Mouse (Mus musculus) neural tube, embryonic 13.5 days (tissue): ENCODE results near the gene Plet1. TPM values are rescaled to one million over a fixed set of nuclear protein-coding genes. Genes with fewer than 3 reads are reported as not detected.
A peak's percentile ranks its signal among the peaks of the same experiment; 100 is the strongest.

Experiments used
- ATAC-seq: fragments of 200-750 bp; cut with Nextera tagmentation; 2 replicates; pipeline ENCODE4 v1.8.0; 2017; ENCODE audit warnings: low read depth, mild to moderate bottlenecking, moderate TSS enrichment, moderate library complexity
- H3K27ac ChIP-seq: fragments of 300-500 bp; sonication (generic); replicated peaks from 2 replicates; pipeline ENCODE4 v1.5.1; 2015; ENCODE audit warnings: moderate library complexity, mild to moderate bottlenecking, inconsistent platforms
- H3K27me3 ChIP-seq: fragments of 300-500 bp; sonication (generic); 2 replicates; pipeline ENCODE4 v1.6.1; 2015; ENCODE audit warnings: mild to moderate bottlenecking, inconsistent platforms
- H3K36me3 ChIP-seq: fragments of 300-500 bp; sonication (generic); 2 replicates; pipeline ENCODE4 v1.6.1; 2015; ENCODE audit warnings: mild to moderate bottlenecking, inconsistent platforms
- H3K4me1 ChIP-seq: fragments of 300-500 bp; sonication (generic); replicated peaks from 2 replicates; pipeline ENCODE4 v1.6.1; 2015; ENCODE audit warnings: inconsistent platforms
- H3K4me2 ChIP-seq: fragments of 300-500 bp; sonication (generic); 2 replicates; pipeline ENCODE4 v1.6.1; 2015; ENCODE audit warnings: inconsistent platforms, mild to moderate bottlenecking, moderate library complexity
- H3K4me3 ChIP-seq: fragments of 300-500 bp; sonication (generic); 2 replicates; pipeline ENCODE4 v1.5.1; 2015; ENCODE audit warnings: mild to moderate bottlenecking, inconsistent platforms
- H3K9ac ChIP-seq: fragments of 300-500 bp; sonication (generic); 2 replicates; pipeline ENCODE4 v1.6.1; 2015; ENCODE audit warnings: moderate library complexity, mild to moderate bottlenecking, inconsistent platforms
- H3K9me3 ChIP-seq: fragments of 300-500 bp; sonication (generic); 2 replicates; pipeline ENCODE4 v1.6.1; 2016; ENCODE audit warnings: inconsistent platforms
- whole genome bisulfite sequencing: fragments of 180-500 bp; shearing (Covaris S2); methylation state at CpG from one replicate; pipeline ENCODE4 v1.1.7; 2015; 5-methylcytosine and 5-hydroxymethylcytosine counted together
- polyA plus RNA-seq: library from polyadenylated mRNA; unstranded; fragments of >200 nt; fragmentation: Nextera tagmentation; extraction: Ambion mirVana; gene quantifications from 2 replicates; pipeline ENCODE4 v1.2.1, GENCODE M21; 2015

Plet1 gene
- polyA plus RNA-seq, 1 experiment from 2014 or later: 0.81 TPM

- Histone ChIP-seq H3K4me2 (no peak overlapping the region), H3K9ac (no peak overlapping the region), H3K36me3 (no peaks in the 10 kb centered on the region), H3K27me3 (no peaks in the 10 kb centered on the region), H3K4me1 (no peaks in the 10 kb centered on the region), H3K9me3 (no peaks in the 10 kb centered on the region), H3K27ac (no peak overlapping the region), H3K4me3 (no peak overlapping the region)
- no peak for ATAC-seq
- WGBS: 59% methylated on average over 5 of the region's 5 CpGs
Measured at GRCm38 (mm10) chr9:50547859-50548478, 53.6 kb downstream of the Plet1 start.

- ATAC-seq: no peak
- Histone ChIP-seq H3K9me3 (no peaks in the 10 kb centered on the region), H3K4me2 (no peak overlapping the region), H3K27ac (no peak overlapping the region), H3K4me1 (0 out of 2 replicates have a peak, but pooled peaks cover 3% of the 10 kb centered on the region), H3K27me3 (no peaks in the 10 kb centered on the region), H3K4me3 (no peak overlapping the region), H3K9ac (no peak overlapping the region), H3K36me3 (no peaks in the 10 kb centered on the region)
- 91% methylated on average over 4 of the region's 4 CpGs for WGBS
Measured at GRCm38 (mm10) chr9:50548936-50549335, 54.6 kb downstream of the Plet1 start.

GRCm38 (mm10) chr9:50552206-50552605 is 57.9 kb downstream of the Plet1 start:
- Histone ChIP-seq H3K4me2 (no peak overlapping the region), H3K9ac (no peak overlapping the region), H3K27me3 (no peaks in the 10 kb centered on the region), H3K4me1 (peaks cover 19% of the 10 kb centered on the region), H3K27ac (no peak overlapping the region), H3K9me3 (no peaks in the 10 kb centered on the region), H3K36me3 (no peaks in the 10 kb centered on the region), H3K4me3 (no peak overlapping the region)
- WGBS: 87% methylated on average over 5 of the region's 5 CpGs
- no peak for ATAC-seq

GRCm38 (mm10) chr9:50553547-50553946 is 59.2 kb downstream of the Plet1 start:
- no peak overlapping the region for H3K4me3 ChIP-seq
- peaks cover 19% of the 10 kb centered on the region for H3K4me1 ChIP-seq
- no peaks in the 10 kb centered on the region for H3K36me3 ChIP-seq
- H3K27me3 ChIP-seq: no peaks in the 10 kb centered on the region
- no peak overlapping the region for H3K4me2 ChIP-seq
- H3K9ac ChIP-seq: no peak overlapping the region
- no peaks in the 10 kb centered on the region for H3K9me3 ChIP-seq
- no peak overlapping the region for H3K27ac ChIP-seq
- ATAC-seq: no peak
- 76% methylated on average over 2 of the region's 2 CpGs for WGBS

- peak within 1 kb of the TSS; percentile 32 for H3K4me3 ChIP-seq
Measured at GRCm38 (mm10) chr9:50554241-50555093, 60.1 kb downstream of the Plet1 start, which contains the start of gene Il18. TSS of gene Il18 (plus strand) at chr9:50554827.

GRCm38 (mm10) chr9:50555094-50555446 is 60.7 kb downstream of the Plet1 start, which contains the start of gene Bco2:
TSS of gene Bco2 (minus strand) at chr9:50555181.
- H3K9ac ChIP-seq: peak within 1 kb of the TSS; percentile 60
- 3% methylated on average over 2 of the region's 2 CpGs for WGBS
- H3K27me3 ChIP-seq: no peaks in the 10 kb centered on the region
- H3K9me3 ChIP-seq: no peaks in the 10 kb centered on the region
- no peaks in the 10 kb centered on the region for H3K36me3 ChIP-seq
- ATAC-seq: peak; percentile 56; the same call in 1 of the 2 replicates
- peaks cover 19% of the 10 kb centered on the region for H3K4me1 ChIP-seq
- peak within 1 kb of the TSS; percentile 87 for H3K27ac ChIP-seq
- peak within 1 kb of the TSS; percentile 53 for H3K4me2 ChIP-seq
- peak within 1 kb of the TSS; percentile 32 for H3K4me3 ChIP-seq

More at GRCm38 (mm10) chr9:50554241-50555093, 60.1 kb downstream of the Plet1 start, which contains the start of gene Il18:
- peak within 1 kb of the TSS; percentile 87 for H3K27ac ChIP-seq
- H3K4me2 ChIP-seq: peak within 1 kb of the TSS; percentile 53
- peak within 1 kb of the TSS; percentile 60 for H3K9ac ChIP-seq
- no peaks in the 10 kb centered on the region for H3K9me3 ChIP-seq
- H3K4me1 ChIP-seq: peaks cover 19% of the 10 kb centered on the region
- no peaks in the 10 kb centered on the region for H3K36me3 ChIP-seq
- WGBS: 18% methylated on average over 12 of the region's 12 CpGs
- ATAC-seq: peak; percentile 96
- no peaks in the 10 kb centered on the region for H3K27me3 ChIP-seq

Other genes with a start within 250 kb of the Plet1 start
- 167 and 207 TPM in 2 replicates for gene Rpl10-ps3, start 149.6 kb upstream of the Plet1 start, polyA plus RNA-seq
- 104 and 128 TPM in 2 replicates for gene Pts, start 34.2 kb downstream of the Plet1 start, polyA plus RNA-seq
- gene Il18, start 60.3 kb downstream of the Plet1 start, polyA plus RNA-seq: 15.7 and 17.1 TPM in 2 replicates
- 0.28 and 0.35 TPM in 2 replicates for gene Bco2, start 60.7 kb downstream of the Plet1 start, polyA plus RNA-seq
- not detected in 2 replicates for gene Tex12, start 66.8 kb downstream of the Plet1 start, polyA plus RNA-seq
- gene Sdhd, start 109.3 kb downstream of the Plet1 start, polyA plus RNA-seq: 229 and 243 TPM in 2 replicates
- 366 and 422 TPM in 2 replicates for gene Timm8b, start 109.4 kb downstream of the Plet1 start, polyA plus RNA-seq
- gene Pih1d2, start 122.8 kb downstream of the Plet1 start, polyA plus RNA-seq: 5.2 and 5.8 TPM in 2 replicates
- gene Nkapd1, start 122.9 kb downstream of the Plet1 start, polyA plus RNA-seq: 24.6 and 25.7 TPM in 2 replicates
- 48.9 and 50.8 TPM in 2 replicates for gene Dlat, start 165.3 kb downstream of the Plet1 start, polyA plus RNA-seq
- 31.8 TPM in 2 replicates for gene Dixdc1, start 245.0 kb downstream of the Plet1 start, polyA plus RNA-seq